Mouse (Mus musculus) liver, embryonic 11.5 days (tissue): ENCODE results near the gene Tuba3a. TPM values are rescaled to one million over a fixed set of nuclear protein-coding genes. Genes with fewer than 3 reads are reported as not detected.

Experiments
- microRNA-seq: library from miRNA; unstranded; fragments of <30 nt; microRNA quantifications from one replicate; pipeline ENCODE4, GENCODE M21; 2017; ENCODE audit warnings: borderline number of aligned reads
- polyA plus RNA-seq: library from polyadenylated mRNA; unstranded; fragments of >200 nt; fragmentation: Nextera tagmentation; extraction: Ambion mirVana; gene quantifications from 2 replicates; pipeline ENCODE4 v1.2.1, GENCODE M21; 2014

The Tuba3a gene
- polyA plus RNA-seq, 1 experiment from 2014 or later = not detected

Small RNAs within 50 kb of the gene (microRNA-seq; reads per million reads assigned to microRNA genes)
- not detected for gene Mir8113

Other genes starting within 250 kb of the Tuba3a start
- gene Ing4, start 246.3 kb downstream of the Tuba3a start, polyA plus RNA-seq = 60.0 and 63.8 TPM in 2 replicates
- gene Acrbp, start 236.4 kb downstream of the Tuba3a start, polyA plus RNA-seq = 6.0 and 7.4 TPM in 2 replicates
- gene Lpar5, start 218.1 kb downstream of the Tuba3a start, polyA plus RNA-seq = 2.6 and 3.2 TPM in 2 replicates
- gene Chd4, start 190.1 kb downstream of the Tuba3a start, polyA plus RNA-seq = 62.5 and 71.6 TPM in 2 replicates
- gene Nop2, start 154.1 kb downstream of the Tuba3a start, polyA plus RNA-seq = 114 and 125 TPM in 2 replicates
- gene Iffo1, start 140.8 kb downstream of the Tuba3a start, polyA plus RNA-seq = 7.7 and 9.9 TPM in 2 replicates
- 2,450 and 2,526 TPM in 2 replicates for gene Gapdh, start 119.6 kb downstream of the Tuba3a start, polyA plus RNA-seq
- 150 and 158 TPM in 2 replicates for gene Ncapd2, start 94.3 kb downstream of the Tuba3a start, polyA plus RNA-seq
- 287 and 311 TPM in 2 replicates for gene Mrpl51, start 94.2 kb downstream of the Tuba3a start, polyA plus RNA-seq
- gene Vamp1, start 70.5 kb downstream of the Tuba3a start, polyA plus RNA-seq = 1.7 and 2.3 TPM in 2 replicates
- gene Tapbpl, start 54.2 kb downstream of the Tuba3a start, polyA plus RNA-seq = 4.0 TPM in 2 replicates
- 2.7 and 3.2 TPM in 2 replicates for gene Cd27, start 49.0 kb downstream of the Tuba3a start, polyA plus RNA-seq
- gene Ltbr, start 27.8 kb upstream of the Tuba3a start, polyA plus RNA-seq = 30.1 and 34.7 TPM in 2 replicates
- gene Scnn1a, start 34.6 kb upstream of the Tuba3a start, polyA plus RNA-seq = 0.55 and 0.74 TPM in 2 replicates
- gene Tnfrsf1a, start 63.3 kb upstream of the Tuba3a start, polyA plus RNA-seq = 37.0 and 38.0 TPM in 2 replicates
- 0.30 and 0.35 TPM in 2 replicates for gene Plekhg6, start 94.8 kb upstream of the Tuba3a start, polyA plus RNA-seq
- 111 and 113 TPM in 2 replicates for gene Cd9, start 208.7 kb upstream of the Tuba3a start, polyA plus RNA-seq